Mouse (Mus musculus) limb, embryonic 14.5 days (tissue): Measurements from ENCODE around the gene 1700017B05Rik. TPM values are rescaled to one million over a fixed set of nuclear protein-coding genes. Genes with fewer than 3 reads are reported as not detected.

ENCODE experiments used
- ATAC-seq: fragments of 200-750 bp; cut with Nextera tagmentation; 2 replicates; pipeline ENCODE4 v1.8.0; 2017; ENCODE audit warnings: low read depth, moderate number of reproducible peaks, moderate TSS enrichment; ENCODE audit not compliant: low FRiP score
- DNase-seq: peaks from one replicate; pipeline ENCODE4 v3.0.0-alpha.2; 2015; ENCODE audit warnings: low spot score
- H3K27ac ChIP-seq: fragments of 300-500 bp; sonication (generic); replicated peaks from 2 replicates; pipeline ENCODE4 v1.5.1; 2014; ENCODE audit warnings: low read depth, mild to moderate bottlenecking, low read length, moderate library complexity, mixed read lengths
- H3K27me3 ChIP-seq: fragments of 300-500 bp; sonication (generic); 2 replicates; pipeline ENCODE4 v1.6.1; 2014; ENCODE audit warnings: low read length, mixed read lengths; ENCODE audit not compliant: control insufficient read depth, insufficient read depth
- H3K36me3 ChIP-seq: fragments of 300-500 bp; sonication (generic); 2 replicates; pipeline ENCODE4 v1.6.1; 2014; ENCODE audit warnings: mild to moderate bottlenecking, low read length, moderate library complexity, mixed read lengths; ENCODE audit not compliant: control insufficient read depth, insufficient read depth
- H3K4me1 ChIP-seq: fragments of 300-500 bp; sonication (generic); 2 replicates; pipeline ENCODE4 v1.6.1; 2014; ENCODE audit warnings: antibody characterized with exemption, low read length, mixed read lengths; ENCODE audit not compliant: control insufficient read depth, insufficient read depth
- H3K4me2 ChIP-seq: fragments of 300-500 bp; sonication (generic); replicated peaks from 2 replicates; pipeline ENCODE4 v1.6.1; 2014; ENCODE audit warnings: low read depth, mild to moderate bottlenecking, low read length, moderate library complexity; ENCODE audit not compliant: severe bottlenecking
- H3K4me3 ChIP-seq: fragments of 300-500 bp; sonication (generic); replicated peaks from 2 replicates; pipeline ENCODE4 v1.5.1; 2014; ENCODE audit warnings: low read length
- H3K9ac ChIP-seq: fragments of 300-500 bp; sonication (generic); 2 replicates; pipeline ENCODE4 v1.6.1; 2014; ENCODE audit warnings: mild to moderate bottlenecking, low read depth, low read length, moderate library complexity; ENCODE audit not compliant: severe bottlenecking
- H3K9me3 ChIP-seq: fragments of 300-500 bp; sonication (generic); 2 replicates; pipeline ENCODE4 v1.6.1; 2016; ENCODE audit warnings: low read length; ENCODE audit not compliant: control insufficient read depth
- POLR2A ChIP-seq: fragments of 200-500 bp; IDR thresholded peaks from 2 replicates; pipeline ENCODE4 v1.8.0; 2012; ENCODE audit warnings: inconsistent platforms, mild to moderate bottlenecking, moderate library complexity, borderline replicate concordance; ENCODE audit not compliant: insufficient read depth, insufficient read length; ENCODE audit errors: extremely low read depth
- WGBS: fragments of 180-500 bp; shearing (Covaris S2); extraction: QIAGEN DNeasy Blood & Tissue Kit; methylation state at CpG from one replicate; pipeline ENCODE4 v1.1.7; 2014; 5-methylcytosine and 5-hydroxymethylcytosine counted together
- polyA plus RNA-seq, 2 experiments: library from polyadenylated mRNA; depleted of rRNA in 1 of 2; stranded (reverse) in 1 of 2; unstranded in 1 of 2; fragments of >200 nt; fragmentation: Nextera tagmentation in 1 of 2; extraction: Ambion mirVana in 1 of 2; gene quantifications; 2 replicates each; pipeline versions ENCODE4 v1.2.1 to v1.2.3; 2012 to 2014

The 1700017B05Rik gene
- polyA plus RNA-seq, 2 experiments: 11.1 to 18.0 TPM

DNA sequence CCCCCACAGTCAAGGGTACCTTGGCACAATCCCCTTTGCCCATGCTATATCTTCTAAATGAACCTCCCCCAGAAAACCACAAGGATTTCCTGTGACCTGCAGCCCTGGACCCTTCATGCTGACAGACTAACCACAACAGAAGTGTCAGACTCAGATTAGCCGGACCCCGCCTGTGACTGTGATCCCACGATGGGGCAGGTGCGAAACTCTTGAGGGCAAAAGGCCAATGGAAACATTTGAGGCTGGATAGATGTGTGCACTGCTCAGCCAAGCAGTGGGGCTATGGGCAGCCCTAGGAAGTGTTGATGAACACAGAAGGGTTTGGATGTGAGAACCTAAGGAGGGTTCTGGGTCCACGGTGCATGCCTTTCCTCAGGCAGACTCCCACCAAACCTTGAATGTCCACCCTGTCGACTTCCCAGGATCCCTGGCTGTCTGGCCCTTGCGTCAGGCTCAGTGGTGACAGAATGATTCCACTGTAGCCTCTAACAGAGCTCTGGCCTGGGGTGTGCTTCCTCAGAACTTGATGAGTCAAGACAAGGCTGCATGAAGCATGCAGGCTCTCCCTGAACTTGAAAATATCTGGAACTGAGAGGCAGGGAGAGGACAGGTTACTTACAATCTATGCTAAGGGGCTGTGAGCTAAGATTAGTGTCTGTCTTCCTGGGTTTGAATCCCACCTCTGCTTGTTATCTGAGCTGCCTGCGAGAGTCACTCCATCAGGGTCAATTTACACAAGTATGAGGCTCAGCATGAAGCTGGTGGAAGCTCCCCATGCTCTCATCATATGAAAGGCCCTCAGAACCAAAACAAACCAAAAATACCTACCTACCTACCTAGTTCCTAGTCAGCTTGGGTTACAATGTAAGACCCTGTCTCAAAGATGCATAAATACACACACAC is 10.7 kb upstream of the 1700017B05Rik start:
- no peaks in the 10 kb centered on the region for H3K4me1 ChIP-seq
- H3K27ac ChIP-seq: no peak overlapping the region
- ATAC-seq (no peak), DNase-seq (no peak)
- WGBS: 51% methylated on average over 8 of the region's 8 CpGs
- no peaks in the 10 kb centered on the region for H3K36me3 ChIP-seq
- no peak overlapping the region for H3K9ac ChIP-seq
- no peaks in the 10 kb centered on the region for H3K9me3 ChIP-seq
- H3K27me3 ChIP-seq: no peaks in the 10 kb centered on the region
- H3K4me3 ChIP-seq: no peak overlapping the region
- no peak for TF ChIP-seq POLR2A
- H3K4me2 ChIP-seq: no peak overlapping the region

DNA sequence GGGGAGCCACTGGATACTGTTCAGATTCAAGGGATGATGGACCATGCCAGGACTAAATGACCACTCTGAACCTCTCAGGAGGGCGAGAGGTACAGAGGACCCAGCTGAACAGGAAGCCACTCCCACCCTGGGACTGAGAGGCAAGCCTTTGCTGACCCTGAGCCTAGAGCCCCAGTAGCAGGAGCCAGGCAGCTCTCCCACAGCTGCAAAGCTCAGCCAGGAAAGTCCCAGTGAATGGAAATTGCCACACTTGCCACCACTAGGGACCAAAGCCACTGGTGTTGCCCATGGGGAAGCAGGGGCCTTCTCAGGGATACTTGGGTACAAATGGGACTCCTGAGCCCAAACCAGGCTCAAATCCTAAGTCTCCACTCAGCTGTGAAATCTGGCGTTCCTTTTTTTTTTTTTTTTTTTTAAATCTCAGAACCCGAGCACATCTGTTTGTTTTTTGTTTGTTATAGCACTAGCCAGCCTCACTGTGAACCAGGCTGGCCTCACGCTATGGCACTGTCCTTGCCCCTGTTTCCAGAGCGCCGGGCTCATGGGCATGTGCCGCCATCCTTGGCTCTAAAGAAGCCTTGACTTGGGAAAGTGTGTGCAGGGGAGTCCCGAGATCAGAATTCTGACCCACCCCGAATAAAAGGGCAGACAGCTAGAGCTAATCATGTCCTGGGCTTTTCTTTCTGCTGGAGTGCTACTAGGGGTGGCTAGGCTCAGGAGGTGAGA is 9.6 kb upstream of the 1700017B05Rik start:
- Histone ChIP-seq H3K36me3 (no peaks in the 10 kb centered on the region), H3K4me2 (no peak overlapping the region), H3K4me3 (no peak overlapping the region), H3K9ac (no peak overlapping the region), H3K27ac (no peak overlapping the region), H3K27me3 (no peaks in the 10 kb centered on the region), H3K9me3 (no peaks in the 10 kb centered on the region), H3K4me1 (no peaks in the 10 kb centered on the region)
- TF ChIP-seq POLR2A: no peak
- WGBS: 55% methylated on average over 9 of the region's 9 CpGs
- ATAC-seq (no peak), DNase-seq (no peak)

DNA sequence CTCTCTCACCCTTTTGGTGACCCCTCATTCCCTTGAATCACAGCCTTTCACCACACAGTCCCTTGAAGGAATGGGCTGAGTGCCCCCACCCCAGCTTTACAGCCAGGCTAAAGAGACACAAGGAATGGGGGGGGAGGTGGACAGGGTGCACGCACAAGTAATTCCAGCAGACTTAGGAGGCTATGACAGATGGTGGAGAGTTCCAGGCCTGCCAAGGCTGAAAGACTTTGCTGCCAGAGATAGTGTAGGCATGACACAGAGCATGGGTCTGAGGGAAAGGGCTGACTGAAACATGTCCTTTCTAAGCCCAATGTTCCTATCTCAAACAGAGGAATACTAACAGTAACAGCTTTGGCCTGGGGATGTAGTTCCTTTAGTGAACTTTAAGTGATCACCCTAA is 8.7 kb upstream of the 1700017B05Rik start:
- WGBS: 38% methylated on average over 1 of the region's 1 CpGs
- H3K36me3 ChIP-seq: no peaks in the 10 kb centered on the region
- H3K4me1 ChIP-seq: no peaks in the 10 kb centered on the region
- no peak overlapping the region for H3K9ac ChIP-seq
- no peak overlapping the region for H3K4me2 ChIP-seq
- H3K27me3 ChIP-seq: no peaks in the 10 kb centered on the region
- no peak for TF ChIP-seq POLR2A
- no peak for ATAC-seq
- no peak for DNase-seq
- no peaks in the 10 kb centered on the region for H3K9me3 ChIP-seq
- H3K4me3 ChIP-seq: no peak overlapping the region
- no peak overlapping the region for H3K27ac ChIP-seq

DNA sequence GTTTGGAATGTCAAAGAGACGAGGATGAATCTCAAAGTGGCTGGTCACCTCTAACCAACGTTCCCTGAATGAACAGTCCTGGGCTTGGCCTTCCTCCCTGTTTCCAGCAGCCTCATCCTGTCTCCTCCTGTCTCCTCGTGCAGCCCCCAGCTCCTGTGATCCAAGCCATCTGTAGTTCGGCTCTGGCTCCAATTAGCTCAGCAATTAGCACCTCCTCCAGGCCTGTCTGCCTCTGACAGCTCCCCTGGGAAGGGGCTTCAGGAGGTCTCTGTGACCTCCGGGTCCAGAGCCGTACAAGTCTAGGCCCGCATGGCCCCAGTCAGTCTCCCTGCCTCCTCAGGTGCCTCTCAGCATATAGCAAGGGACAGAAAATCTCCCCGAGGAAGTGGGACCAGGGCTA is 8.0 kb upstream of the 1700017B05Rik start:
- no peak for DNase-seq
- 6% methylated on average over 8 of the region's 8 CpGs for WGBS
- H3K9ac ChIP-seq: no peak overlapping the region
- TF ChIP-seq POLR2A: no peak
- no peak for ATAC-seq
- no peak overlapping the region for H3K27ac ChIP-seq
- no peaks in the 10 kb centered on the region for H3K27me3 ChIP-seq
- H3K4me3 ChIP-seq: no peak overlapping the region
- no peak overlapping the region for H3K4me2 ChIP-seq
- H3K9me3 ChIP-seq: no peaks in the 10 kb centered on the region
- no peaks in the 10 kb centered on the region for H3K4me1 ChIP-seq
- no peaks in the 10 kb centered on the region for H3K36me3 ChIP-seq

DNA sequence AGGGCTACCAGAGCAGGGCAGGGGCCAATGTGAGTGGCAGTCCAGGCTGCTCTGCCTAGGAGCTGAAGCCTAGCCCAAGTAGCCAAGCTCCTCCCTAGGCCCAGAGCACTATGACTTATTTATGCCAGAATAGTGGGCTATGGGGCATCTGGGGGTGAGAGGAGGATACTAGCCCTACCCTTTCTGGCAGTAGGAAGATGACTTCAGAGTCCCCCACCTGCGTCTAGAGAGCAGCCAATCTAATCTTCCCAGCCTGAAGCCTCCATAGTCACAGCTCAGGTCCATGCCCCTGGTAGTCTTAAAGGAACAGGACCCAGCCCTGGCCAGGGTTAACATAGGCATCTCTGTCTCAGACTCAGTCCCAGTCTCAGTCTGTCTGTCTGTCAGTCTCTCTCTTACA is 7.0 kb upstream of the 1700017B05Rik start:
- no peak for TF ChIP-seq POLR2A
- H3K27me3 ChIP-seq: no peaks in the 10 kb centered on the region
- H3K9ac ChIP-seq: no peak overlapping the region
- no peaks in the 10 kb centered on the region for H3K9me3 ChIP-seq
- no peaks in the 10 kb centered on the region for H3K4me1 ChIP-seq
- H3K4me3 ChIP-seq: no peak overlapping the region
- WGBS: 29% methylated on average over 1 of the region's 1 CpGs
- ATAC-seq (no peak), DNase-seq (no peak)
- no peaks in the 10 kb centered on the region for H3K36me3 ChIP-seq
- no peak overlapping the region for H3K27ac ChIP-seq
- no peak overlapping the region for H3K4me2 ChIP-seq
